Mouse (Mus musculus): ENCODE measurements around the gene Tceanc2.

- TF ChIP-seq POLR2A (IDR thresholded peaks at IDR 0.05; ENCODE audit: low read depth, low read length) (no peak), CTCF (conservative IDR thresholded peaks at IDR 0.05; ENCODE audit: insufficient read depth, insufficient read length, low read depth, low read length) (no peak)
Measured at GRCm38 (mm10) chr4:107135663-107136062, 43.3 kb downstream of the Tceanc2 start.
